Mouse (Mus musculus) T-helper 2 cell (primary cell): ENCODE results near the gene Trmt5.

Experiments used
- in situ Hi-C: fragments of 300-600 bp; cut with MboI, MseI; formaldehyde crosslinking; loops from one replicate; pipeline ENCODE4 v1.15.1; 2025; ENCODE audit warnings: high pct_unique_total_duplicates

Trmt5 gene

DNA sequence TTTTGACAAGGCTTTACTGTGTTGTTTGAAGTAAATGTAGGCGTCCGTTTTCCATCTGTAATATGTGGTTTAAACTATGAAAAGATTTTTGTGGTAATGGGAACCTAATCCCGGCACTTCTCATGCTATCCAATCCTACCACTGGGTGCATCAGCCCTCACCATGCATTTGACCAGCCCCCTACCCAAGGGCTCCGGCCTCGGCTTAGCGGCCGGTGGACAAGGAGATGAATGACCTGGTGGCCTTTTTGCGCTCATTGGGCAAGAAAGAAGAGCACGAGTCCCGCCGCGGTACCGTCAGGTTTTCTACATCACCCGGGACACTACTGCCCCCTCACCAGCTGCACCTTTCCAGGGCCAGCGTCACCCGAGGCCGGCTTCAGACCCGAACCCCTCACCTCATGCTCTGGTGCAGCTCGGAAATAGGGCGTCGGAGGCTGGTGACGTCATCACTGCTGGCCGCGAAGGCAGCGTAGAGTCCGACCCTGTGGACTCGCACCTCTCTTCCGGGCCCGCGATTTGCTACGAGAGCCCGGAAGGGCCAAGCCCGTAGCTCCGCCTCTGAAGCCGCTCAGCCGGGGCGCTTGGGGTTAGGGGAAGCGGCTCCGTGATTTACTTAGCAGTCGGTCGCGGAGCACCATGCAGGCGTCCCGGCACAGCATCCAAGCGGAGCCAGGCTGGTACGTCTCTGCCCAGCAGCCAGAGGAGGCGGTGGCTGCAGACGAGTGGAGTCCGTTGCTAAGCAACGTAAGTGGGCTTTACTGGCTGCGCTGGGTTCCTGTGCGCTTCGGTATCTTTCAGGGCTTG, at the start of gene Trmt5, which contains the start of gene Slc38a6:
Gene Trmt5, minus strand, starts transcription at position 424 of the 806 bp plus-strand sequence.
Gene Slc38a6, plus strand, starts transcription at position 493 of the 806 bp plus-strand sequence.
- in situ Hi-C loops, result no loop called here

DNA sequence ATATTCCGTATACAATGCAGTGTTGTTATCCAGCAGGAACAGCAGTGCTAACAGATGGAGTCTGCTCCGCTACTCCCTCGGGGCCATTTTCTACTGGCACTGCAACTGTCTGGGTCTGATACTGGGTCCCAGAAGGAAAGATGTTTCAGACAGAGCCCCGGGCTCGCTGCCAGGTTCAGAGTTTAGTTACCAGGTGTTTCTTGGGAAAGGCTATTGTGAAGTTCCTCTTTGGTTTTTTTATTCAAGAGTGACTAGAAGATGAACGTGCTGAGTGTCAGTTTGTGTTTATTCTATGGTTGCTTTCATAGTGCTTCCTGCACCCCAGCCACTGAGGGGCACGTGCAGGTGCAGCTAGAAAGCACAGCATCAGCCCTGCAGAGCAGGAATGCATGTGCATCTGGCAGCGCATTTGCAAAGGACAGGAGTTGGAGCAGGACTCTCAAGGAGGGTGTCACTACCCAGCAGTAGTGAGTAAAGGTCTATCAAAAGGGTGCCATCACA, 47.6 kb upstream of the Trmt5 start:
- in situ Hi-C loops, result no loop called here

DNA sequence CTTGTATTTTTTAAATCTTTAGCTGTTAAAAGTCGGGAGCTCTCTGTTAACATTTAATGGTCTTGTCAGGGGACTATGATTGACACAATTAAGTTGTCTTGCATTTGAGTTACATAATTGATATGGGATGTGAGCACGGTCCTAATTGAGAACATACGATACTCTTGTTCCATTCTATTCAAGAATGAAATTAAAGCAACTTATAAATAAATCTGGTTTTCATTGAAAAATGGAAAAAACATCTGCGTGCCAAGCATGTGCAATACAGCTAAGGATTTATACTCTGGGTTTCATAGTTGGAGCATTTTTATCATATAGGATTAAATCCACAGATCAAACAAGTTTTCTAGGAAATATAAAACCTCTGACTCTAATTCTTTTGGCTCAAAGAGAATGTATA, 46.2 kb upstream of the Trmt5 start:
- in situ Hi-C loops, result no loop called here

DNA sequence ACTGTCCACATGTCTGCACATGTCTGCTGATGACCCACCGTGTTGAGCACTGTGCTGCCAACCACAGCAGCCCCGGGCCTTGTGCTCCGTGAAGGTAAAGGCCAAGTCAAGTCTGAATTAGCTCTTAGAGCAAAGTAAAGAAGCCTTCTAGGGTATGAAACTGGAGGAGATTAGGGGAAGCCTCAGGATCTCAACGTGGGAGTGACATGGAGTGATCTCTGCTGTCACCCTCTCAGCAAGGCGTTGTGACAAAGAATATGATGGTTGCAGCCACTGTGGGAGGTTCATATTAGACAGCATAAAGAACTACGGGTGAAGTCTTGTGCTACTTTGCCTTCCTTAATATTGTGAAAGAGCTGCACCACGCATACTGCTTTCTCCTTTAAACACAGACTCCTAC, 43.7 kb upstream of the Trmt5 start:
- in situ Hi-C loops, result no loop called here

DNA sequence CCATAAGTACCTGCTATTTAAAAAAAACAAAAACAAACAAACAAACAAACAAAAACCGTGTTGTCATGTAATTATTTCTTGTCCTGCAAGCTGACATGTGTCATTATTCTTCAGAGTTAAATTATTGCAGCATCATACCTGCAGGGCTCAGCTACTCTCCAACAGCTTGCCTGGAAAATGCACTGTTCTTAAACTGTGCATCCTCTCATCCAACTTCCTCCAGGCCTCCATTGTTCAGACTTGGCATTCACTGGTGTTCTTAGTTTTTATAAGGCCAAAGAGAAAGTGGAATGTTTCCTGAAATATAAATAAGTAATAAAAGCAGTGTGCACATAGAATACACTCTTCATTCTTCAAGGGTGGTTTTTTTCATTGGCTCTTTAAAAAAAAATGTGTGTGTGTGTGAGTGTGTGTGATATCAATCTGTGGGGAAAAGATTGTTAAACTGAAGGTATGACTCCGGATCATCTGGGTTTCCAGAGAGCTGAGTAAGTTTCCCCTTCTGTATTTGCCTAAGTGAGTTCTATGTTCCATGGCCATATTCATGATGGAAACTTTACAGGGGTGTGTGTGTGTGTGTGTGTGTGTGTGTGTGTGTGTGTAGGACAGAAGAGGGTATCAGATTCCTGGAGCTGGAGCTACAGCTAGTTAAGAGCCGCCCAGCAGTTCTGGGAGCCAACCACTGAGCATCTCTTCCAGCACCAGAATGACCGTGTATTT, 42.1 kb upstream of the Trmt5 start:
- in situ Hi-C loops, result no loop called here

DNA sequence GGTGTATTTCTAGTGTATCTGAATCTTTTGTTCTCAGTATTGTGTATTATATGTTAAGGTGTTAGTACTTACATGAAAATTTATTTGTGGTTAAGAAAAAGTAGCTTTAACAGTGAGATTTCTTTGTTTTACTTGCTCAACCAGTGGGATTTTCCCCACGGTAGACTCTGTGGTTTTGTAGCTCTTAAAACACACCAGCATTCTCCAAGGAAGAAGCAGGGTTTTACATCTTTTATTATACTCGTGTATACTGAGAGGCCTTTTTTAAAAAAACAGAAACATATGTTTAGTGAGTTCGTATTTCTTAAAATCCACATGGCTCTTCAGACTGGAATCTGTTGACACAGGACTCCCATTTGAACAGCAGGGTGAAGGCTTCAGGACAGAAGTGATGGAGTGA, 40.9 kb upstream of the Trmt5 start:
- in situ Hi-C loops, result no loop called here

DNA sequence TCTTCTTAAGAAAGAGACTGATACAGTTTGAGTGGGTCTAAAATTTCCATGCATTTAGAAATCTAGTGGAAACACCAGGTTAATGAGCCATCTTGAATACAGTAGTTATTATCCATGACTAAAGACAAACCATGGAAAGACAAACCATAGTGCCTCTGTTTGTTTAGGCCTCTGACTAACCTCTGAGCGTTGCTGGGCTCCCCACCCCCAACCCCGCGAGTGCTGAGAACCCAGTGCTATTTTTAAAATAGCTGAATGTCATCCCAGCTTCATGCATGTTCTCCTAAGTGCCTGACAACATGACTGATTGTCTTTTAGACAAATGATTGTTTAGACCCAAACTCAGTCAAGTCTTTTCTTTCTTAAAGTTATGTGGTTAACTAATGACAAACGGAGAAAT, 39.1 kb upstream of the Trmt5 start:
- in situ Hi-C loops, result no loop called here

DNA sequence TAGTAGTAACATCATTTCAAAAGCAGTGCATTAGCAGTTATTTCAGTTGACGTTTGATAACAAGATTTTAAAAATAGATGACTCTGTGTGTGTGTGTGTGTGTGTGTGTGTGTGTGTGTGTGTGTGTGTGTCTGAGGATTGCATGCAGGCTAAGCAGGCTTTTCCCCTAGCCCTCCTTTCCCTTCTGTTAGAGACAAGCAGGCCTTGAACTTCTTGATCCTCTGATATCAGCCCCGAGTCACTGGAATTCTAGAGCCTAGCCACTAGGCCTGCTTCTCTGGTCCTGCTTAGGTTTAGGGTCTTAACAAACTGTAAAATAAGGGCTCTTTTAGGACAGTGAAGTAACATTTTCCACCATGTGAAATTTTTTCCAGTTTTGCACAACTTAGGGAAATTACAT, 38.7 kb upstream of the Trmt5 start:
- in situ Hi-C loops, result no loop called here

DNA sequence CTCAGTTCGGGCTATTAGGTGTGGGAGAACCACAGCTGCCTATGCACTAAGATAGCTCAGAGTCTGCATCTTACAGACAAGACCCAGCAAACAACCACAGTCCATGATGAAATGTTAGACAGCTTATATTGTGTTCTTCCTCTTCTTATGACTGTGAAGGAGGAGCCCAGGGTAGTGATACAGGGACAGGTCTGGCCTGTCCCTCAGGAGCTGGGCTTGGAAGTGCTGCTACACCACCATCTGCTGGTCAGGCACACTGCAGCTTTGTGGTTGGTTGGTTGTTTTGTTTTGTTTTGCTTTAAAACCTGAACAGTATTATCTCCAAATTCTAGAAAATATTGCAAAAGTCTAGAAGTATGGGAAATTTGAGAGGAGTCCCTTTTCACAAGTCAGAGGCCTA, 38.2 kb upstream of the Trmt5 start:
- in situ Hi-C loops, result no loop called here

DNA sequence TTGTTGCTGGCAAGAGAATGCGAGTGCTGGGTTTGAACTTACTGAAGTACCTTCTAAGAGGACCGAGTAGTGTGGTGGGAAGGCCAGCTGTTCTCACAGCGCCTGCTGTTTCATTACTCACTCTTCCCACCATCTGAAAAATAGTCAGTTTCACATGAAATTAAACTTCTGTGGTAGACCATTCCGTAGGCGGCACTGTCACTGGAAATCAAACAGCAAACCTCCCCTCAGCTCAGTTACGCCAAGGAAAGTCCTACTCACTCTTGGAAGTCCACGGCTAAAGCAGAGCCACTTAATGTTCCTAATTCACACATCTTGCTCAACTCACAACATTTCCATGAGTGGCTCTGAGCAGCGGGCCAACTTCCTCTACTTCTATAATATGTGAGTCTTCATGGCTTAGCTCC, 37.7 kb upstream of the Trmt5 start:
- in situ Hi-C loops, result no loop called here

DNA sequence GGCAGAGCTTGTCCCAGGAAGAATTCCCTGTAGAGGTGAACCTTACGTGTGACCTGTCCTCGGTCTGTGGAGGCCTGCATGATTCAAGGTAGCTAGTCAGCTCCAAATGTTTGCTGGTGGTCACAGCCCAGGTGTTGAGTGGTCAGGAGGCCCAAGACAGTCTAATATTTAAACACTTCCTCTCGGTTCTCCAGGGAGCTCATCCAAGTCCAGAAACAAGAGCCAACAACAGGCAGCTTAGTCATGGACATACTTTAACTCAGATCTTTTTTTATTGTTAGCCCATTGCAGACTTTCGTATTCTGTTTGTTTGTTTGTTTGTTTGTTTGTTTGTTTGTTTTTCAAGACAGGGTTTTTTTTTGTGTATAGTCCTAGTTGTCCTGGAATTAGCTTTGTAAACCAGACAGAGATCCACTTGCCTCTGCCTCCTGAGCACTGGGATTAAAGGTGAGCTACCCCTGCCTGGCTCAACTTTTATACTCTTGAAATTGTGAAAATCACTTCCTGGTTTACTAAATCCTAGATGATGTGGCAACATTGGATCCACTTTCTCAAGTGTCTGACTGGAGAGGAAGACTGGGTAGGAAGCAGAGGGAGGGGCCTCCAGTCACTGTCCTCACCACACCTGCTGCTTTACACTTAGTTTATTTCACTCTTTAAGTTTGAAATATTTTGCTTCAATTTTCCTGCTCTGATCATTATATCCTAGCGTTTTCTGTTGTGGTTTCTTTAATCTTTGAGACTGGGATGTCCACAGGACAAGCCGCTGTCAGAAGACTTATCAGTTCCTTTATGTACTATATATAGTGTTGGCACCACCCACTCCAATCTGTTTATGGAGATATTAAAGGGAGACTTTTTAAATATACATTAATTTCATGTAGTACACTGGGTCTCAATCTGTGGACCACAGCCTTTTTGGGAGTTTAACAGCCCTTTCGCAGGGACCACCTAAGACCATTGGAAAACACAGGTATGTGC, 31.5 kb upstream of the Trmt5 start:
- in situ Hi-C loops, result no loop called here

DNA sequence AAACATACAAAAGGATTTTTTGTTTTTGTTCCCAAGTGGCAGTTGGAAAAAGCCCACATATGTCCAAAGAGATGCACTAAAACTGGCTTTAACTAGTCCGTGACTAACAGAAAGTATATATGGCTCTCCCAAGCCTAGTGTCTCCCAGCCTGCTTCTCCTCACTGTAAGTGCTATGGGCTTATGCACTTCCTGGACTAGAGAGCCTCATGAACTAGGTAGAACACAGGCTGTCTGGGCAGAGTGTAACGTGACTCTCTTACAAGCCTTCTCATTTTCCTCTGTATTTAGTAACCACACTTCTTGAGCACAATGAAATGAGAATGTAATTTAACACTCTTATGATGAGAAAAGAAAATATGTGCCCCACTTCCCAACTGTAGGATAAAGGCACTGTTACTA, 22.2 kb upstream of the Trmt5 start:
- in situ Hi-C loops, result no loop called here

DNA sequence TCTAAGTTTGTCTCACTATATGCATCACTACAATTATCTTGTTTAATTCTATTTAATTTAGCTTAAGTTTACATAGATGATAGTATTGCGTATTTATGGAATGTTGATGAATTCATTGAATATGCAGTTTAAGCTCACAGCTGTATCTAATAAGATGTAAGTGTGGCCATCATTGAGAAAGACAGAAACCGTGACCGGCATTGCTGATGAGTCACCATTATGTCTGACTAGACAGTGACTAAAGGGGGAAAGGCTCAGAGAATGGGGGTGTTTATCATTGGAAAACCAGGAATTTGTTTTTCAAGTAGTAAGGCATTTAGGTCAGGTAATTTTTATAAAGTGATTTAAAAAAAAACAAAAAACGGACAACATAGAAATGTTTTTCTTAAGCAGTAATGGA, 21.2 kb upstream of the Trmt5 start:
- in situ Hi-C loops, result no loop called here

DNA sequence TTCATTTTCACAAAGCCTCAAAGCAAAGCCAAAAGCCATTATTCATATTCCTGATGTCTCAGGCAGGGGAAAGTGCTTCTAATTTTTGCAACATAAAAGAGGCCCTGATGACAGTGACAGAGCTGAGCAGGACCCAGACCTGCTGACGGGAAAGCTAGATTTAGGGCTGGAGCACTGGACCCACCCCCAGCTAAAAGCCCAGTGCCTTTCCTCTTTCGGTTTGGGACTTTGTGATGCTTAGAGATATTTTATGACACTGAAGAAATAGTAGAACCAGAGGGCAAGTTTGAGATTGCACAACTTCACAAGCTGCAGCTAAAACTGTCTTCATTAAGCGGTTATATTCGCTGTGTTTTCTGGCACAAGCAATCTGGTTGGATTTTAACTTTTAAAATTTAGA, 18.1 kb upstream of the Trmt5 start:
- in situ Hi-C loops, result no loop called here

DNA sequence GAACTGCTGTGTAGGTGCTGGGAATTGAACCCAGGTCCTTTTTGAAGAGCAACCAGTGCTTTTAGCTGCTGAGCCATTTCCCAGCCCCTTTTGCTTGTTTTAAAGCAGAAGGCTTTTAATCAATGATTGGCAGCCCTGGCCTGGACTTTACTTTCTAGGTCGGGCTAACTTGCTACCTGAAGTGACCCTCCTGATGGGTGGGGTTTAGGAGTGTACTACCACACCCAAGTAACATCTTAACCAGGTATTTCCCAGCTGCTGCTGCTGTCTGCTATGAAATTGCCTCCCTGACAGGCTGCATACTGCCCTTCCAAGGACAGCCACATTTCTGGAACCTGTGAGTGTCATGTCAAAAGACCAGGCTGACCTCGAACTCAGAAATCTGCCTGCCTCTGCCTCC, 14.0 kb upstream of the Trmt5 start:
- in situ Hi-C loops, result no loop called here

DNA sequence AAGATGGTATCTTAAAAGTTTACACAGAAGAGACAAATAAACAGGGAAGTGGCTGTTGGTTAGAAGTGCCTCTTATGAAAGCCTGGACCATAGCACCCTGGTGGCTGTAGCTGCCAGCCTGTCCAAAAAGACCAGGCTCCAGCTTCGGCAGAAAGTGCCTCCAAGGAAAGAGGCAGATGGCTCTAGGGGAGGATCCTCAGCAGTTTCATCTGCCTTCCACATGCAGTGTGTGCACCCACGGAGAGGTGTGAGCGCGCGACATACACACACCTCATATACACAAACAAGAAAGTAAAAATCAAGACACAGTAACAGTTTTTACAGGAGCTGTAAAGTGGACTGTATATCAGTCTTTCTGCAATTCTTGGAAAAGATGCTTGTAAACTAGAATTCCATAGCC, 12.1 kb upstream of the Trmt5 start:
- in situ Hi-C loops, result no loop called here

DNA sequence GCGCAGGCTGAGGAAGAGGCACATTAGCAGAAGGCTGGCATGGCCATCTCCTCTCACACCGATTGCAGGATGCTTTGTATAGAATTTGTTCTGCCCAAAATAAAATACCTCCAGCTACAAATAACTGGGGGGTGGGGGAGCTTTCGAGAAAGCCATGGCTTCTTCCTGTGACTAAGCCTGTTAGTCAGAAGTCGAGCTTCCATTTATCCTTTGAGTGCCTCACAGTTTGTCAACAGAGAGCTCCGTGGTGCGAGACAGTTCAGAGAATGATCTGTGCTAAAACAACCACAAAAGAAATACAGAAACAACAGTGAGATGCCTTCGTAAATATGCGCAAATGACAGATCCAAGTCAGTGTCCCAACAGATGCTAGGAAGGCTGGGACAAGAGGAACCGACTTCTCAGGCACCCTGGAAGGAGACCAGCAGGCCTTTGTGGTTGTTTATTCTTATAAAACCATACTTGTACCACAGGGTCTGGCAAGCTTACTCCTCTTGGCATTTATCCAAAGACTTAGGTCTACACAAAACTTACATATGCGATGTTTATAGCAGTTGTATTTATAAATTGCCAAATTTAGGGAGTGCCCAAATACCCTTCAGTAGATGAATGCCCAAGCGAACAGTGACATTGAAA, 9.1 kb upstream of the Trmt5 start:
- in situ Hi-C loops, result no loop called here

DNA sequence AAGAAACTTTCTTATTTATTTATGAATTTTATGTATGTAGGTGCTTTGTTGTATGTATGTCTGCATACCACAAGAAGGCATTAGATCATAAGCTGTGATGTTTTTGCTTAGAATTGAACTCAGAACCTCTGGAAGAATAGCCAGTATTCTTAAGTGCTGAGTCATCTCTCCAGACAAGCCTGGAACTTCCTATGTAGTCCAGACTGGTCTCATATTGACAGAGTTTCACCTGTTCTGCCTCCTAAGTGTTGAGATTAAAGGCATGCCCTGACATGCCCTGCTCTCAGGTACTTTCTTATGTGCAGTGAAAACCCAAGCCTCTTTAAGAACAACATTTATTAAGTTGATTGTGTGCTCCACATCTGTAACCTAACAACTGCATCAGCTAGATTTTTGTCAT, 8.4 kb upstream of the Trmt5 start:
- in situ Hi-C loops, result no loop called here

DNA sequence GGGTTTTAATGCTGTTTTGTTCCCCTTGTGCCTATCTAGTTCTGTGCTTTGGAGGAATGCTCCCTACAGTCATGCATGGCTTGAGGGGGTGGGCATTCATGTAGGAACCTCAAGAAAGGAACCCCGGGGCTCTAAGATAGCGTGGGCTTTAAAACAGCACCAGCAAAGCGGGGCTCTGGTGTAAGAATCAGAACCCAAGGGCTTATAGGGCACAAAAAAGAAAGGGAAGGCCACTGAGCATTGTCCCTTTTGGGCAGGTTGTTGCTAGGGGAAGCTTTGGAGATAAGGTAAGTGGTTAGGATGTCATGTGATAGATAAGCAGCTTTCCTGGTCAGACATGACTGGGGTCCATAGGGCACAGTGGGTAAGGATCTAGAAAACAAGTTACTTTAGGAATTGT, 2.1 kb upstream of the Trmt5 start:
- in situ Hi-C loops, result no loop called here

DNA sequence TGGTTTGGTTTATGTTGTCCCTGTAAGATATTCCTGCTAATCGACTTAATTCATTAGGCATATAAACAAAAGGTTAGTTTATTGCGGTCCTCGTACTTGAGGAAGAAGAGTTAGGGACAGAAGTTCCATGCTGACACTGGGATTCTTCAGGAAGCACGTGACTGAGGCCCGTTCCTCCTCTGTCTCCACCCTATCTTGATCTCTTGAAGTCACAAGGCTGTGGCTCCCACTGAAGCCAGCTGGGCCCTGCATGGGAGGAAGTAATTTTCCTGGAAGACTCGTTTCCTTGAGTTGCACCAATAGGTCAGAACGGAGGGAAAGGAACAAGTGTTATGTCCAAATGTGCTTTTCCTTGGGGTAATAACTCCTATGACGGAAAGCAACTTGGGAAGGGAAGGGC, 1.1 kb upstream of the Trmt5 start:
- in situ Hi-C loops, result no loop called here

DNA sequence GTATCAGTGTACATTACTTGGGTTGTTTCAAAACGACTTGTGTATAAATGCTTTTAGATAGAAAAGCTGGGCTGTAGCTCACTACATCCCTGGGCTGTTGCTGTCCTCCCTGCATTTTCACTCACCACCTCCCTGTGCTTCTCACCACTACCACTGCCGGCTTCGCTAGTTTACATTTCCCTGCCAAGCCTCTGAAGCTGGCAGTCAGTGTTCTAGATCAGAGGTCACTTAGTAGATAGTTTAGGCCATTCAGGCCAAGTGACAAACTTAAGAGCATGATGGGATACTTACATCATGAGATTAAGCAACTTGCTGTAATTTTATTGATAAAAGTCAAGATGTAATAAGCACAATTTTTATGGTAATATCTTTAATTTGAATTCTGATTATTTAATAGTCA, 11.6 kb downstream of the Trmt5 start:
- in situ Hi-C loops, result no loop called here
